9 mouse cellular contexts compared by ENCODE assay signal in the genomic region with DNA sequence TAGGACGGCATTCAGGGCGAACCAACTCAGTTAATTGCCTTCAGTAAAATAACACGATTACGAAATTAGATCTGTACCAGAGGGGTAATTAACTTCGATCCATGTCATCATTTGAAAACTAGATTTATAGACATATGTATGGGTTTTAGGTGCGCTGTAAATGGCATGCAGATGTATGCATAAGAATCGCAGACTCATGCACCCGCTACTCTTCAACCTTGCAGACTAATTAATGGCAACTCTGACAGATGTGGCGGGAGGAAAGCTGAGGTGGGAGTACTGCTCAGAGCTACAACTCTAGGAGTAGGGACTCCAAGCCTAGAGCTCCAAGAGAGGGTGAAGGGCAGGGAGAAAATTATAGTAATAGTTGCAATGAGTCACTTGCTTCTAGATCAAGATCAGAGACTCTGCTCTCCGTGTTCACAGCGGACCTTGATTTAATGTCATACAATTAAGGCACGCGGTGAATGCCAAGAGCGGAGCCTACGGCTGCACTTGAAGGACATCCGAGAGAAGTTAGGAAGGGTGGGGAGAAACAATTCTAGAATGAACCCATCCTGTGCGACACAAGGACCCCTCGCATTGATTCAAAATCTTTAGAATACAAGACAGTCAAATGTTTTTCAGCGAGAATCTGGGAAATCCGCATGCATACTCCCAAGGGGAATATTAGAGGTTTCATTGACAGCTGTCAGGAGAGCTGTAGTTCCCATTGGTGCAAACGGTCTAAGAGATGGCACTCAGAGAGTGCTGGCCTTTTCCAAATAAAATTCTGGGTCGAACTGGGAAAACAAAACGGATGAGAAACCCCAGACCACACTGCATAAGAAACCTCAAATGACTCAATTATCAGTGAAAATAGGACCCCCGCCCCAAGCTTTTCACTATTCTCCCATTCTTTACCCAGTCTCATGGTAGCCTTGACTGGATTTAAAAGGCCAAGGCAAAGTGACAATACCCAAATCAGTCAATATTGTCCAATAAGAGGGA.
DNase-seq lines count a peak whose midpoint lies in the region; ATAC-seq lines count a peak whose summit lies in the region.
"Had no signal": no experiment of that assay in that cellular context is flagged by ENCODE, and none has a peak within 500 bp of the region (broad histone marks: within the 10 kb centered on the region; RNA-seq: fewer than 3 reads in every experiment).

No protein-coding gene starts in this region.

- H3K4me2 ChIP-seq in heart, embryonic 13.5 days, result no peak overlapping the region
- peak overlapping the region; percentile 48 for H3K4me2 ChIP-seq in embryonic facial prominence, embryonic 12.5 days (replicated peaks)
- H3K4me2 ChIP-seq in hindbrain, embryonic 16.5 days (ENCODE audit: low read length), result peak overlapping the region; percentile 84
- peak overlapping the region; percentile 98 for H3K4me2 ChIP-seq in neural tube, embryonic 14.5 days (ENCODE audit: low read depth, low read length)
- H3K4me2 ChIP-seq in kidney, embryonic 15.5 days, result no peak overlapping the region

- intact Hi-C loops in heart, postnatal 36 days (cut with DNase I), result loop anchor here (10.0 kb wide), 1 partner anchor 181 kb away; no protein-coding TSS in a partner anchor

- H3K4me1 ChIP-seq in heart, embryonic 13.5 days, result peaks cover 18% of the 10 kb centered on the region
- H3K4me1 ChIP-seq in embryonic facial prominence, embryonic 12.5 days, result peaks cover 6% of the 10 kb centered on the region; the same call in 1 of the 2 replicates
- H3K4me1 ChIP-seq in hindbrain, embryonic 16.5 days (ENCODE audit: control insufficient read depth, insufficient read depth, low read depth, low read length), result no peaks in the 10 kb centered on the region
- no peaks in the 10 kb centered on the region for H3K4me1 ChIP-seq in neural tube, embryonic 14.5 days (ENCODE audit: control insufficient read depth, insufficient read depth, low read length)
- H3K4me1 ChIP-seq in kidney, embryonic 15.5 days, result peaks cover 12% of the 10 kb centered on the region; the same call in 1 of the 2 replicates

- WGBS in heart, embryonic 13.5 days, result 6% methylated on average over 24 of the region's 24 CpGs
- WGBS in embryonic facial prominence, embryonic 12.5 days, result 6% methylated on average over 24 of the region's 24 CpGs
- WGBS in hindbrain, embryonic 16.5 days, result 15% methylated on average over 24 of the region's 24 CpGs
- 5% methylated on average over 24 of the region's 24 CpGs for WGBS in neural tube, embryonic 14.5 days
- WGBS in kidney, embryonic 15.5 days, result 2% methylated on average over 24 of the region's 24 CpGs

- H3K27me3 ChIP-seq in heart, embryonic 13.5 days (replicated peaks), result peaks cover 75% of the 10 kb centered on the region
- H3K27me3 ChIP-seq in embryonic facial prominence, embryonic 12.5 days, result peaks cover 65% of the 10 kb centered on the region
- no peaks in the 10 kb centered on the region for H3K27me3 ChIP-seq in hindbrain, embryonic 16.5 days (replicated peaks; ENCODE audit: control insufficient read depth, insufficient read depth, low read length)
- H3K27me3 ChIP-seq in neural tube, embryonic 14.5 days (ENCODE audit: control insufficient read depth, insufficient read depth, low read length), result no peaks in the 10 kb centered on the region; the same call in 1 of the 2 replicates
- H3K27me3 ChIP-seq in kidney, embryonic 15.5 days, result peaks cover 80% of the 10 kb centered on the region

- 0 out of 2 replicates have a peak overlapping the region, but pooled peaks have one; percentile 42 for H3K4me3 ChIP-seq in heart, embryonic 13.5 days
- H3K4me3 ChIP-seq in embryonic facial prominence, embryonic 12.5 days, result peak overlapping the region; percentile 33
- peak overlapping the region; percentile 65 for H3K4me3 ChIP-seq in hindbrain, embryonic 16.5 days (ENCODE audit: low read length)
- peak overlapping the region; percentile 72 for H3K4me3 ChIP-seq in neural tube, embryonic 14.5 days (ENCODE audit: low read depth, low read length)
- no peak overlapping the region for H3K4me3 ChIP-seq in kidney, embryonic 15.5 days (replicated peaks)

- H3K36me3 ChIP-seq in heart, embryonic 13.5 days, result no peaks in the 10 kb centered on the region
- no peaks in the 10 kb centered on the region for H3K36me3 ChIP-seq in embryonic facial prominence, embryonic 12.5 days
- no peaks in the 10 kb centered on the region for H3K36me3 ChIP-seq in hindbrain, embryonic 16.5 days (ENCODE audit: control insufficient read depth, insufficient read depth, low read length)
- peaks cover 21% of the 10 kb centered on the region for H3K36me3 ChIP-seq in neural tube, embryonic 14.5 days (ENCODE audit: control insufficient read depth, insufficient read depth, low read length)
- H3K36me3 ChIP-seq in kidney, embryonic 15.5 days, result no peaks in the 10 kb centered on the region

- H3K27ac ChIP-seq in heart, embryonic 13.5 days (replicated peaks), result no peak overlapping the region
- no peak overlapping the region for H3K27ac ChIP-seq in embryonic facial prominence, embryonic 12.5 days
- peak overlapping the region; percentile 97 for H3K27ac ChIP-seq in hindbrain, embryonic 16.5 days (ENCODE audit: low read depth, low read length)
- peak overlapping the region; percentile 100 for H3K27ac ChIP-seq in neural tube, embryonic 14.5 days (ENCODE audit: low read depth, low read length)
- H3K27ac ChIP-seq in kidney, embryonic 15.5 days, result no peak overlapping the region

- no peak for DNase-seq in heart, postnatal 36 days
- DNase-seq in layer of hippocampus, postnatal 25 days (ENCODE audit: extremely low spot score in 1 of 2, low spot score in 1 of 2), result no peak
- no peak for DNase-seq in spleen, postnatal 14 days (ENCODE audit: low spot score in 2 of 2)
- DNase-seq: thymus, adult 18-20 months had no signal

- H3K9me3 ChIP-seq in heart, embryonic 13.5 days, result no peaks in the 10 kb centered on the region; the same call in 1 of the 2 replicates
- no peaks in the 10 kb centered on the region for H3K9me3 ChIP-seq in embryonic facial prominence, embryonic 12.5 days
- H3K9me3 ChIP-seq in hindbrain, embryonic 16.5 days (ENCODE audit: control insufficient read depth, low read length), result no peaks in the 10 kb centered on the region
- H3K9me3 ChIP-seq in neural tube, embryonic 14.5 days (ENCODE audit: control insufficient read depth, low read length), result no peaks in the 10 kb centered on the region
- no peaks in the 10 kb centered on the region for H3K9me3 ChIP-seq in kidney, embryonic 15.5 days (replicated peaks)

- no peak overlapping the region for H3K9ac ChIP-seq in heart, embryonic 13.5 days
- H3K9ac ChIP-seq in embryonic facial prominence, embryonic 12.5 days, result no peak overlapping the region
- H3K9ac ChIP-seq in hindbrain, embryonic 16.5 days (ENCODE audit: low read depth, low read length), result peak overlapping the region; percentile 84
- H3K9ac ChIP-seq in neural tube, embryonic 14.5 days (replicated peaks; ENCODE audit: low read depth, low read length), result peak overlapping the region; percentile 99
- no peak overlapping the region for H3K9ac ChIP-seq in kidney, embryonic 15.5 days

- ATAC-seq in heart, embryonic 13.5 days (ENCODE audit: extremely low read depth, insufficient number of reproducible peaks, low FRiP score, low TSS enrichment), result no peak
- ATAC-seq in embryonic facial prominence, embryonic 12.5 days (ENCODE audit: insufficient number of reproducible peaks, insufficient read depth, low FRiP score, low TSS enrichment), result no peak
- no peak for ATAC-seq in hindbrain, embryonic 16.5 days
- peak; percentile 3; the same call in 1 of the 2 replicates for ATAC-seq in neural tube, embryonic 14.5 days (ENCODE audit: low read depth)
- no peak for ATAC-seq in kidney, embryonic 15.5 days (replicated peaks; ENCODE audit: low FRiP score)

Comparison
In these comparisons a context has a peak if more than half of its experiments do, and no peak if none do; other contexts are left out.
1. H3K27ac ChIP-seq: peak in hindbrain, embryonic 16.5 days (single experiment) and neural tube, embryonic 14.5 days (single experiment); none in heart, embryonic 13.5 days (single experiment), embryonic facial prominence, embryonic 12.5 days (single experiment) and kidney, embryonic 15.5 days (single experiment).
2. H3K4me2 ChIP-seq: peak in embryonic facial prominence, embryonic 12.5 days (single experiment), hindbrain, embryonic 16.5 days (single experiment) and neural tube, embryonic 14.5 days (single experiment); none in heart, embryonic 13.5 days (single experiment) and kidney, embryonic 15.5 days (single experiment).
3. H3K9ac ChIP-seq: peak in hindbrain, embryonic 16.5 days (single experiment) and neural tube, embryonic 14.5 days (single experiment); none in heart, embryonic 13.5 days (single experiment), embryonic facial prominence, embryonic 12.5 days (single experiment) and kidney, embryonic 15.5 days (single experiment).